Mouse (Mus musculus) adrenal gland, postnatal 0 days (tissue): ENCODE data around the gene Exoc6. TPM values are rescaled to one million over a fixed set of nuclear protein-coding genes. Genes with fewer than 3 reads are reported as not detected.

Experiments
- polyA plus RNA-seq: library from polyadenylated mRNA; unstranded; fragments of >200 nt; fragmentation: Nextera tagmentation; extraction: Ambion mirVana; gene quantifications from 2 replicates; pipeline ENCODE4 v1.2.1, GENCODE M21; 2015

The Exoc6 gene
- 6.3 and 16.3 TPM in 2 replicates for polyA plus RNA-seq

GRCm38 (mm10) chr19:37550101-37551039 lies at the start of gene Exoc6:
Gene Exoc6, plus strand, starts transcription at chr19:37550418.

GRCm38 (mm10) chr19:37685281-37685680 lies 135.1 kb downstream of the Exoc6 start, which contains the start of gene Cyp26c1:
Gene Cyp26c1, plus strand, starts transcription at chr19:37685581.

DNA sequence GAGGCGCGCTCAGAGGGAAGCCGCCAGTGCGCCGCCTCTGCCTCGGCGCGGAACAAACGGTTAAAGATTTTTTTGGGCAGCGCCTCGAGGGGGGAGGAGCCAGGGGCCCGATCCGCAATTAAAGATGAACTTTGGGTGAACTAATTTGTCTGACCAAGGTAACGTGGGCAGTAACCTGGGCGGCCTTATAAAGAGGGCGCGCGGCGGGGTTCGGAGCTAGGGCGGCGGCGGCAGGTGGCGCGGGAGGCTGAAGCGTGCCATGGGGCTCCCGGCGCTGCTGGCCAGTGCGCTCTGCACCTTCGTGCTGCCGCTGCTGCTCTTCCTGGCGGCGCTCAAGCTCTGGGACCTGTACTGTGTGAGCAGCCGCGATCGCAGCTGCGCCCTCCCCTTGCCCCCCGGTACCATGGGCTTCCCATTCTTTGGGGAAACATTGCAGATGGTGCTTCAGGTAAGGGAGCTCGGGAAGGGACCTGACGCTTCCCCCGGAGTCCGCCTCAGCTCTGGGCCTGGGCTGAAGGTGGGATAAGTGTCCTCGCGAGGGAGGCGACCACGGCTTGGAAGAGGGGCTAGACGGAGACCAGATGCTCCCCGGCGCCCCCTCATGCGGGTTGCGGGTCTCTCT lies 147.5 kb downstream of the Exoc6 start, which contains the start of gene Cyp26a1:
TSS of gene Cyp26a1 (plus strand) at position 148 of the 622 bp plus-strand sequence.

Other genes with a start within 250 kb of the Exoc6 start
- gene Ide, start 212.6 kb upstream of the Exoc6 start, polyA plus RNA-seq = 29.9 and 58.9 TPM in 2 replicates
- gene Kif11, start 174.0 kb upstream of the Exoc6 start, polyA plus RNA-seq = 9.2 and 11.9 TPM in 2 replicates
- 16.7 and 43.1 TPM in 2 replicates for gene Hhex, start 115.6 kb upstream of the Exoc6 start, polyA plus RNA-seq
- gene Cyp26c1, start 135.2 kb downstream of the Exoc6 start, polyA plus RNA-seq = 0.06 TPM in 1 of 2 replicates, not detected in the other
- gene Cyp26a1, start 147.4 kb downstream of the Exoc6 start, polyA plus RNA-seq = 0.12 and 0.20 TPM in 2 replicates